7 mouse cellular contexts compared by ENCODE assay signal in the genomic region with DNA sequence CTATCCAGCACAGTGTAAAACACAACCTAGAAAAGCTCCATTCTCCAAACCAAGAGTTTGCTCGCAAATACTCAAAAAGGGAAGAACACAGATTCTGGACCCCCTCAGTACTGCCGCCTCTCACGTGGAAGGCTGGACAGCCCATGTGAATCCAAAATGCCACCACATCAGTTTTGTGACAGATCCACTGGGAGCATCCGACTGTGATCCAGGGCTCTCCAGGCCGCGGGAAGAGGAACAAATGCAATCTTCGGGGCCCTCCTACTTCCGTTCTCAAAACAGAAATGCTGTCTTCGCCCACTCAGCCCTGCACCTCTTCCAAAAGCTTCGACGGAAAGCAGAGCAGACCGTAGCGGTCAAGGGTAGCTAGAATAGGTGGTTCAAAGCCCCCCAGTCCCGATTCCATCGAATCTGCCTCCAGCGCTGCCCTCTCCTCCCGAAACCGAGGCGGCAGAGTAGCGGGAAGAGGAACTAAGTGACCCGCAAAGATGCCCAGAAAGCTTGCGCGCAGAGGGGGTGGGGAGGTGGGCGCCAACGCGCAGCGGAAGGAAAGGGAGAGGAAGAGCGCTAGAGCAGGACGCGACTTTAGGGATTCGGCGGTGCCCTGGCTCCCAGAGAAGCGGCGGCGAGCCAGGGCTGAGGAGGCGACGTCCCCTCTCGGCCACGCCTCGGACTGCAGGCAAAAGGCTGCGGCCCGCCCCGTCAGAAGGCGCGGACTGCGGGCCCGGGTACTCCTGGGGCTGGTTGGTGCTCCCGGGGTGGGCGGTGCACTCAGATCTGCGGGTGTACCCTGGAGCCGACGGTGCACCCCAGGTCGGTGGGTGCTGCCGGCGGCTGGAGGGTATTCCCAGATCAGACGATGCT. TPM values are rescaled to one million over a fixed set of nuclear protein-coding genes. Genes with fewer than 3 reads are reported as not detected.
DNase-seq lines count a peak whose midpoint lies in the region; ATAC-seq and TF ChIP-seq lines count a peak whose summit lies in the region.

No protein-coding gene starts in this region.

- no peaks in the 10 kb centered on the region for H3K27me3 ChIP-seq in intestine, postnatal 0 days (replicated peaks; ENCODE audit: control insufficient read depth, insufficient read depth, low read length)
- no peaks in the 10 kb centered on the region for H3K27me3 ChIP-seq in limb, embryonic 10.5 days (ENCODE audit: low read depth, poor library complexity, severe bottlenecking)
- H3K27me3 ChIP-seq in midbrain, embryonic 12.5 days = no peaks in the 10 kb centered on the region
- no peaks in the 10 kb centered on the region for H3K27me3 ChIP-seq in small intestine, adult 2 months (ENCODE audit: control insufficient read depth, insufficient read depth, low read length)

- H3K9me3 ChIP-seq in intestine, postnatal 0 days (ENCODE audit: control insufficient read depth) = no peaks in the 10 kb centered on the region
- no peaks in the 10 kb centered on the region for H3K9me3 ChIP-seq in limb, embryonic 10.5 days (replicated peaks)
- no peaks in the 10 kb centered on the region for H3K9me3 ChIP-seq in midbrain, embryonic 12.5 days

- H3K4me2 ChIP-seq in intestine, postnatal 0 days (replicated peaks; ENCODE audit: low read depth) = peak overlapping the region; percentile 87
- H3K4me2 ChIP-seq in midbrain, embryonic 12.5 days (replicated peaks) = peak overlapping the region; percentile 85

- no peaks in the 10 kb centered on the region for H3K36me3 ChIP-seq in intestine, postnatal 0 days (ENCODE audit: control insufficient read depth, insufficient read depth)
- no peaks in the 10 kb centered on the region for H3K36me3 ChIP-seq in limb, embryonic 10.5 days
- H3K36me3 ChIP-seq in midbrain, embryonic 12.5 days = no peaks in the 10 kb centered on the region
- H3K36me3 ChIP-seq in small intestine, adult 2 months (ENCODE audit: control insufficient read depth, insufficient read depth, low read length) = no peaks in the 10 kb centered on the region

- TF ChIP-seq POLR2A in small intestine, adult 2 months (IDR thresholded peaks at IDR 0.05; ENCODE audit: low read depth, low read length) = 0 out of 2 replicates have a peak, but pooled peaks have one; percentile 9

- peak overlapping the region; percentile 96 for H3K27ac ChIP-seq in intestine, postnatal 0 days (ENCODE audit: low read depth, low read length)
- peak overlapping the region; percentile 91 for H3K27ac ChIP-seq in limb, embryonic 10.5 days
- H3K27ac ChIP-seq in midbrain, embryonic 12.5 days (replicated peaks) = peak overlapping the region; percentile 95
- H3K27ac ChIP-seq in small intestine, adult 2 months (ENCODE audit: insufficient read depth, low read depth, low read length) = peak overlapping the region; percentile 87

- peak overlapping the region; percentile 93 for H3K9ac ChIP-seq in intestine, postnatal 0 days (ENCODE audit: low read depth, low read length)
- H3K9ac ChIP-seq in midbrain, embryonic 12.5 days (replicated peaks) = peak overlapping the region; percentile 91

- DNase-seq in adrenal gland, adult 18-20 months (ENCODE audit: low spot score in 2 of 2) = peak; percentile 61 to 63
- DNase-seq in embryo, embryonic 11.5 days (ENCODE audit: low read depth, low spot score) = peak; percentile 19
- DNase-seq in gastrocnemius, postnatal 4 days (ENCODE audit: low spot score in 2 of 2) = peak; percentile 54 to 74
- DNase-seq in limb, embryonic 10.5 days (ENCODE audit: low spot score) = peak; percentile 78

- peak; percentile 7 for ATAC-seq in intestine, postnatal 0 days
- peak; percentile 50 for ATAC-seq in midbrain, embryonic 12.5 days (ENCODE audit: low FRiP score, low read depth)

- under 1% methylated on average over 56 of the region's 56 CpGs for WGBS in intestine, postnatal 0 days
- WGBS in limb, embryonic 10.5 days = under 1% methylated on average over 56 of the region's 56 CpGs
- under 1% methylated on average over 54 of the region's 56 CpGs for WGBS in midbrain, embryonic 12.5 days
- whole genome bisulfite sequencing in small intestine, adult 2 months = under 1% methylated on average over 56 of the region's 56 CpGs

- H3K4me3 ChIP-seq in intestine, postnatal 0 days (ENCODE audit: low read depth, low read length) = peak overlapping the region; percentile 93
- H3K4me3 ChIP-seq in limb, embryonic 10.5 days = peak overlapping the region; percentile 86
- H3K4me3 ChIP-seq in midbrain, embryonic 12.5 days = peak overlapping the region; percentile 92
- peak overlapping the region; percentile 91 for H3K4me3 ChIP-seq in small intestine, adult 2 months (ENCODE audit: low read depth, low read length)

- peaks cover 7% of the 10 kb centered on the region; the same call in 1 of the 2 replicates for H3K4me1 ChIP-seq in intestine, postnatal 0 days (replicated peaks; ENCODE audit: control insufficient read depth, insufficient read depth, low read length)
- H3K4me1 ChIP-seq in limb, embryonic 10.5 days = peaks cover 29% of the 10 kb centered on the region
- peaks cover 11% of the 10 kb centered on the region for H3K4me1 ChIP-seq in midbrain, embryonic 12.5 days
- H3K4me1 ChIP-seq in small intestine, adult 2 months (ENCODE audit: control insufficient read depth, insufficient read depth, insufficient read length, low read length) = no peaks in the 10 kb centered on the region; the same call in none of the 2 replicates

- TF ChIP-seq CTCF in intestine, postnatal 0 days (IDR thresholded peaks at IDR 0.05; ENCODE audit: low read depth) = peak; percentile 69
- peak; percentile 18; the same call in 1 of the 2 replicates for TF ChIP-seq CTCF in small intestine, adult 2 months (IDR thresholded peaks at IDR 0.05; ENCODE audit: extremely low read depth, insufficient read length, insufficient replicate concordance, low read depth, low read length)

RNA-seq across cellular contexts. Expression of a gene that starts 0.9 kb away (rescaled TPM):
- total RNA-seq in adrenal gland, adult 18-20 months (2021) = 10 to 100 TPM; 32.0 to 37.3 TPM
- total RNA-seq in gastrocnemius, postnatal 4 days (2021) = 10 to 100 TPM; 30.5 to 34.3 TPM
- 10.6 and 12.4 TPM in 2 replicates for polyA plus RNA-seq in intestine, postnatal 0 days (2015; fragmentation: Nextera tagmentation; extraction: Ambion mirVana)
- 14.9 and 16.4 TPM in 2 replicates for polyA plus RNA-seq in limb, embryonic 10.5 days (2016; fragmentation: Nextera tagmentation; extraction: Ambion mirVana)
- 22.8 and 24.4 TPM in 2 replicates for polyA plus RNA-seq in midbrain, embryonic 12.5 days (2016; fragmentation: Nextera tagmentation; extraction: Ambion mirVana)
- polyA plus RNA-seq in small intestine, adult 2 months (2012; rRNA removed) = 2.9 and 9.1 TPM in 2 replicates

Comparison
In these comparisons a context has a peak if more than half of its experiments do, and no peak if none do; other contexts are left out.
1. Peak in every context shown above with its lines: DNase-seq, ATAC-seq, H3K4me3 ChIP-seq and H3K27ac ChIP-seq.
2. DNase-seq: peak in every context shown above with its lines; median percentile 78 in limb, embryonic 10.5 days; 64 in gastrocnemius, postnatal 4 days; 62 in adrenal gland, adult 18-20 months; 19 in embryo, embryonic 11.5 days.